Mouse (Mus musculus) liver, embryonic 14.5 days (tissue): ENCODE results near the gene Gm20929. TPM values are rescaled to one million over a fixed set of nuclear protein-coding genes. Genes with fewer than 3 reads are reported as not detected.
"Not testable (repeated sequence)": the region's sequence is repeated elsewhere in the genome, so short reads cannot be mapped to it uniquely, and the experiment has no call there.

ENCODE experiments used
- ATAC-seq: fragments of 200-750 bp; cut with Nextera tagmentation; 2 replicates; pipeline ENCODE4 v1.8.0; 2017; ENCODE audit warnings: moderate number of reproducible peaks, mild to moderate bottlenecking, moderate library complexity; ENCODE audit not compliant: insufficient read depth
- DNase-seq, 3 experiments: peaks; one replicate each; pipeline ENCODE4 v3.0.0-alpha.2; 2012 to 2013; ENCODE audit warnings: low read depth in 3 of 3, low spot score in 3 of 3
- H3K27ac ChIP-seq: fragments of 300-500 bp; sonication (generic); 2 replicates; pipeline ENCODE4 v1.5.1; 2014; ENCODE audit warnings: moderate library complexity, mild to moderate bottlenecking, control low read depth, inconsistent platforms
- H3K27me3 ChIP-seq: fragments of 300-500 bp; sonication (generic); 2 replicates; pipeline ENCODE4 v1.6.1; 2014; ENCODE audit warnings: mild to moderate bottlenecking, low read length, moderate library complexity; ENCODE audit not compliant: control insufficient read depth, insufficient read depth
- H3K36me3 ChIP-seq: fragments of 300-500 bp; sonication (generic); replicated peaks from 2 replicates; pipeline ENCODE4 v1.6.1; 2014; ENCODE audit warnings: low read depth; ENCODE audit not compliant: control insufficient read depth, insufficient read depth
- H3K4me1 ChIP-seq, 2 experiments: fragments of 200-500 bp in 1 of 2; fragments of 300-500 bp in 1 of 2; sonication (generic) in 1 of 2; replicated peaks; 2 replicates each; pipeline ENCODE4 v1.6.1; 2012 to 2014; ENCODE audit warnings: antibody characterized with exemption in 1 of 2, inconsistent platforms in 1 of 2, low read length in 1 of 2; ENCODE audit not compliant: control insufficient read depth in 2 of 2, insufficient read depth in 2 of 2
- H3K4me2 ChIP-seq: fragments of 300-500 bp; sonication (generic); 2 replicates; pipeline ENCODE4 v1.6.1; 2014; ENCODE audit warnings: low read depth, mild to moderate bottlenecking, control low read depth, moderate library complexity
- H3K4me3 ChIP-seq, 2 experiments: fragments of 200-500 bp in 1 of 2; fragments of 300-500 bp in 1 of 2; sonication (generic) in 1 of 2; 2 replicates each; pipeline ENCODE4 v1.5.1; 2012 to 2014; ENCODE audit warnings: low read depth in 2 of 2, low read length in 2 of 2, mild to moderate bottlenecking in 2 of 2, control low read depth in 1 of 2, inconsistent platforms in 1 of 2, moderate library complexity in 1 of 2; ENCODE audit not compliant: insufficient read depth in 1 of 2
- H3K9ac ChIP-seq: fragments of 300-500 bp; sonication (generic); replicated peaks from 2 replicates; pipeline ENCODE4 v1.6.1; 2014; ENCODE audit warnings: mild to moderate bottlenecking, control low read depth, moderate library complexity
- H3K9me3 ChIP-seq: fragments of 300-500 bp; sonication (generic); 2 replicates; pipeline ENCODE4 v1.6.1; 2016; ENCODE audit warnings: low read length, mixed read lengths; ENCODE audit not compliant: control insufficient read depth
- WGBS: fragments of 180-500 bp; shearing (Covaris S2); extraction: QIAGEN DNeasy Blood & Tissue Kit; methylation state at CpG from one replicate; pipeline ENCODE4 v1.1.7; 2014; ENCODE audit not compliant: insufficient replicate concordance; 5-methylcytosine and 5-hydroxymethylcytosine counted together
- polyA plus RNA-seq, 2 experiments: library from polyadenylated mRNA; depleted of rRNA in 1 of 2; stranded (reverse) in 1 of 2; unstranded in 1 of 2; fragments of >200 nt; fragmentation: Nextera tagmentation in 1 of 2; extraction: Ambion mirVana in 1 of 2; gene quantifications; 2 replicates each; pipeline versions ENCODE4 v1.2.1 to v1.2.3; 2012 to 2014

Gm20929 gene
- polyA plus RNA-seq (2012; rRNA removed) (not detected in 2 replicates), polyA plus RNA-seq (2014; fragmentation: Nextera tagmentation; extraction: Ambion mirVana) (not detected in 2 replicates)

DNA sequence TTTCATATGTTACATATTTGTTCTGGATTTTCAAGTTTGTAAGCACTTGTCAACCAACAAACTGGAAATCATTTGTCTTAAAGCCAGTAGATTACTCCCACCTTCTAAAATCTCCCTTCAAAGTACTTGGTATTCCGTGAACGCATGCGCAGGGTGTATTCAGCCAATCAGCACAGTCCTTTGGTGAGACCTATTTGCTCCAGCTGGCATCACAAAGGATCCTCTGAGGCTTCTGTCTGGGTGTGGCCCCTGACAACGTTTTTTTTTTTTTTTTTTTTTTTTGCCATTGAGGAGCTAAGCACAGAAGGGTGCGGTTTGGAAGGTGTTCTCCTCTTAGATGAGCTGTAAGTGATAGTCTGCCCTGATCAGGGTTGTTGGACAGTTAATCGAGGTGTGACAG lies at the start of gene Gm20929:
Gene Gm20929, plus strand, starts transcription at position 301 of the 400 bp plus-strand sequence.
- not testable (repeated sequence) for ATAC-seq, H3K4me3 ChIP-seq, H3K4me1 ChIP-seq, H3K4me2 ChIP-seq, H3K27ac ChIP-seq, H3K9me3 ChIP-seq, DNase-seq, H3K9ac ChIP-seq, H3K36me3 ChIP-seq, H3K27me3 ChIP-seq
- no CpG with 5 or more reads among the region's 6 CpGs for WGBS
